Mouse (Mus musculus) bone marrow, adult 2 months (tissue): ENCODE data around the gene Cdc6. TPM values are rescaled to one million over a fixed set of nuclear protein-coding genes. Genes with fewer than 3 reads are reported as not detected.

Experiments used
- H3K27ac ChIP-seq: fragments of 200-500 bp; 2 replicates; pipeline ENCODE4 v1.5.1; 2012; ENCODE audit warnings: low read depth, mild to moderate bottlenecking, control low read depth, inconsistent platforms, low read length; ENCODE audit not compliant: control insufficient read depth, poor library complexity, insufficient read depth
- H3K4me1 ChIP-seq: fragments of 200-500 bp; 2 replicates; pipeline ENCODE4 v1.6.1; 2011; ENCODE audit warnings: low read length; ENCODE audit not compliant: control insufficient read depth, insufficient read depth
- H3K4me3 ChIP-seq: fragments of 200-500 bp; replicated peaks from 2 replicates; pipeline ENCODE3; 2011; ENCODE audit warnings: mild to moderate bottlenecking, low read depth, low read length, control low read depth; ENCODE audit not compliant: control insufficient read depth
- CTCF ChIP-seq: fragments of 200-500 bp; IDR thresholded peaks from 2 replicates; pipeline ENCODE4 v1.5.1; 2011; ENCODE audit warnings: low read length, control low read depth; ENCODE audit not compliant: control insufficient read depth, insufficient read depth
- POLR2A ChIP-seq: fragments of 200-500 bp; IDR thresholded peaks from 2 replicates; pipeline ENCODE4 v1.6.1; 2011; ENCODE audit warnings: low read depth, mild to moderate bottlenecking, control low read depth, low read length, borderline replicate concordance; ENCODE audit not compliant: control insufficient read depth
- WGBS: fragments of 180-500 bp; shearing (Covaris S2); methylation state at CpG from one replicate; pipeline ENCODE4 v1.1.7; 2018; 5-methylcytosine and 5-hydroxymethylcytosine counted together
- polyA plus RNA-seq: library from polyadenylated mRNA; stranded (reverse); fragments of >200 nt; gene quantifications from 2 replicates; pipeline ENCODE4 v1.2.4, GENCODE M21; 2011; ENCODE audit warnings: low replicate concordance; ENCODE audit not compliant: missing spikeins, insufficient read depth, insufficient read length

The Cdc6 gene
- polyA plus RNA-seq, 1 experiment: 53.9 TPM

- WGBS: 50% methylated on average over 5 of the region's 5 CpGs
- TF ChIP-seq POLR2A: no peak
- no peak for TF ChIP-seq CTCF
- Histone ChIP-seq H3K27ac (no peak overlapping the region), H3K4me3 (no peak overlapping the region), H3K4me1 (no peaks in the 10 kb centered on the region; the same call in 1 of the 2 replicates)
These were observed 17.1 kb downstream of the Cdc6 start for GRCm38 (mm10) chr11:98924633-98925175.

GRCm38 (mm10) chr11:98925265-98925721, 17.7 kb downstream of the Cdc6 start:
- no peaks in the 10 kb centered on the region; the same call in 1 of the 2 replicates for H3K4me1 ChIP-seq
- TF ChIP-seq CTCF (no peak), POLR2A (no peak)
- H3K4me3 ChIP-seq: no peak overlapping the region
- WGBS: 24% methylated on average over 10 of the region's 10 CpGs
- no peak overlapping the region for H3K27ac ChIP-seq

GRCm38 (mm10) chr11:98925868-98926311, 18.3 kb downstream of the Cdc6 start:
- Histone ChIP-seq H3K4me1 (no peaks in the 10 kb centered on the region; the same call in 1 of the 2 replicates), H3K27ac (no peak overlapping the region), H3K4me3 (no peak overlapping the region)
- no peak for TF ChIP-seq POLR2A
- no peak for TF ChIP-seq CTCF
- WGBS: 23% methylated on average over 12 of the region's 12 CpGs

- Histone ChIP-seq H3K4me3 (no peak overlapping the region), H3K4me1 (no peaks in the 10 kb centered on the region; the same call in 1 of the 2 replicates), H3K27ac (no peak overlapping the region)
- WGBS: 86% methylated on average over 7 of the region's 7 CpGs
- no peak for TF ChIP-seq CTCF
- TF ChIP-seq POLR2A: no peak
These were observed 19.0 kb downstream of the Cdc6 start for GRCm38 (mm10) chr11:98926553-98926952.

GRCm38 (mm10) chr11:98927438-98928076, 20.0 kb downstream of the Cdc6 start, which contains the start of gene Rara:
Gene Rara, plus strand, starts transcription at chr11:98927818.
- Histone ChIP-seq H3K27ac (no peak within 1 kb of the TSS), H3K4me1 (no peaks in the 10 kb centered on the region; the same call in 1 of the 2 replicates), H3K4me3 (peak within 1 kb of the TSS; percentile 16)
- 13% methylated on average over 21 of the region's 21 CpGs for WGBS
- TF ChIP-seq POLR2A (no peak), CTCF (no peak)

- no peak overlapping the region for H3K27ac ChIP-seq
- H3K4me3 ChIP-seq: no peak overlapping the region
- peaks cover 2% of the 10 kb centered on the region for H3K4me1 ChIP-seq
- no peak for TF ChIP-seq CTCF
- TF ChIP-seq POLR2A: no peak
- 39% methylated on average over 12 of the region's 12 CpGs for WGBS
These were observed 20.7 kb downstream of the Cdc6 start for GRCm38 (mm10) chr11:98928186-98928893.

GRCm38 (mm10) chr11:98929503-98929902, 21.9 kb downstream of the Cdc6 start:
- peaks cover 2% of the 10 kb centered on the region for H3K4me1 ChIP-seq
- H3K27ac ChIP-seq: no peak overlapping the region
- TF ChIP-seq POLR2A (no peak), CTCF (no peak)
- H3K4me3 ChIP-seq: no peak overlapping the region
- 56% methylated on average over 9 of the region's 9 CpGs for WGBS

GRCm38 (mm10) chr11:98930127-98930601, 22.6 kb downstream of the Cdc6 start:
- WGBS: 61% methylated on average over 7 of the region's 7 CpGs

More at GRCm38 (mm10) chr11:98930127-98930601, 22.6 kb downstream of the Cdc6 start:
- TF ChIP-seq POLR2A: no peak
- TF ChIP-seq CTCF: no peak
- Histone ChIP-seq H3K27ac (no peak overlapping the region), H3K4me3 (no peak overlapping the region), H3K4me1 (peaks cover 2% of the 10 kb centered on the region)
